19 mouse cellular contexts compared by ENCODE assay signal in genomic region chr10:118232607-118233006, GRCm38 (mm10). TPM values are rescaled to one million over a fixed set of nuclear protein-coding genes. Genes with fewer than 3 reads are reported as not detected.
"Had no signal": no experiment of that assay in that cellular context is flagged by ENCODE, and none has a peak within 500 bp of the region (broad histone marks: within the 10 kb centered on the region; RNA-seq: fewer than 3 reads in every experiment).

No protein-coding gene starts in this region.

RNA-seq across cellular contexts. Expression of gene Gm32717, which starts 8.0 kb away (rescaled TPM):
- total RNA-seq: liver, adult 2 months had no signal
- polyA plus RNA-seq: liver, adult 2 months; liver, embryonic 12.5 days; liver, embryonic 14.5 days; liver, embryonic 16.5 days; lung, embryonic 16.5 days; small intestine, adult 2 months; stomach, postnatal 0 days; testis, adult 2 months; thymus, adult 2 months had no signal

RNA-seq across cellular contexts. Expression of gene Gm32802, which starts 25.9 kb away (rescaled TPM):
- total RNA-seq: liver, adult 2 months had no signal
- polyA plus RNA-seq: liver, adult 2 months; liver, embryonic 12.5 days; liver, embryonic 14.5 days; liver, embryonic 16.5 days; lung, embryonic 16.5 days; small intestine, adult 2 months; stomach, postnatal 0 days; testis, adult 2 months; thymus, adult 2 months had no signal

RNA-seq across cellular contexts. Expression of gene Il22, which starts 27.9 kb away (rescaled TPM):
- total RNA-seq: liver, adult 2 months; megakaryocyte, adult 5-6 weeks; midbrain, postnatal 0 days had no signal
- polyA plus RNA-seq: liver, adult 2 months; liver, embryonic 12.5 days; liver, embryonic 14.5 days; liver, embryonic 16.5 days; lung, embryonic 16.5 days; midbrain, embryonic 11.5 days; midbrain, embryonic 13.5 days; myocyte; neural tube, embryonic 11.5 days; neural tube, embryonic 13.5 days; neural tube, embryonic 15.5 days; small intestine, adult 2 months; stomach, embryonic 15.5 days; stomach, postnatal 0 days; testis, adult 2 months; urinary bladder, adult 2 months had no signal
